Mouse (Mus musculus) liver, embryonic 15.5 days (tissue): ENCODE measurements around the gene Tas2r110. TPM values are rescaled to one million over a fixed set of nuclear protein-coding genes. Genes with fewer than 3 reads are reported as not detected.

ENCODE experiments used
- ATAC-seq: fragments of 200-750 bp; cut with Nextera tagmentation; 2 replicates; pipeline ENCODE4 v1.8.0; 2017; ENCODE audit warnings: moderate number of reproducible peaks, mild to moderate bottlenecking, moderate library complexity; ENCODE audit not compliant: insufficient read depth
- H3K27ac ChIP-seq: fragments of 300-500 bp; sonication (generic); replicated peaks from 2 replicates; pipeline ENCODE4 v1.5.1; 2015; ENCODE audit warnings: mild to moderate bottlenecking, inconsistent platforms
- H3K27me3 ChIP-seq: fragments of 300-500 bp; sonication (generic); 2 replicates; pipeline ENCODE4 v1.6.1; 2015; ENCODE audit warnings: mild to moderate bottlenecking, inconsistent platforms
- H3K36me3 ChIP-seq: fragments of 300-500 bp; sonication (generic); replicated peaks from 2 replicates; pipeline ENCODE4 v1.6.1; 2015; ENCODE audit warnings: moderate library complexity, mild to moderate bottlenecking, inconsistent platforms
- H3K4me1 ChIP-seq: fragments of 300-500 bp; sonication (generic); replicated peaks from 2 replicates; pipeline ENCODE4 v1.6.1; 2015; ENCODE audit warnings: inconsistent platforms
- H3K4me2 ChIP-seq: fragments of 300-500 bp; sonication (generic); 2 replicates; pipeline ENCODE4 v1.6.1; 2015; ENCODE audit warnings: moderate library complexity, mild to moderate bottlenecking, inconsistent platforms
- H3K4me3 ChIP-seq: fragments of 300-500 bp; sonication (generic); replicated peaks from 2 replicates; pipeline ENCODE4 v1.5.1; 2015; ENCODE audit warnings: mild to moderate bottlenecking, inconsistent platforms
- H3K9ac ChIP-seq: fragments of 300-500 bp; sonication (generic); 2 replicates; pipeline ENCODE4 v1.6.1; 2015; ENCODE audit warnings: moderate library complexity, mild to moderate bottlenecking, inconsistent platforms
- H3K9me3 ChIP-seq: fragments of 300-500 bp; sonication (generic); replicated peaks from 2 replicates; pipeline ENCODE4 v1.6.1; 2016; ENCODE audit warnings: inconsistent platforms
- WGBS: fragments of 180-500 bp; shearing (Covaris S2); methylation state at CpG from one replicate; pipeline ENCODE4 v1.1.7; 2015; ENCODE audit warnings: mixed read lengths; ENCODE audit not compliant: insufficient replicate concordance; 5-methylcytosine and 5-hydroxymethylcytosine counted together
- polyA plus RNA-seq: library from polyadenylated mRNA; unstranded; fragments of >200 nt; fragmentation: Nextera tagmentation; extraction: Ambion mirVana; gene quantifications from 2 replicates; pipeline ENCODE4 v1.2.1, GENCODE M21; 2015

Gene Tas2r110
- polyA plus RNA-seq, result not detected in 2 replicates

- Histone ChIP-seq H3K9ac (no peak within 1 kb of the TSS), H3K4me1 (no peaks in the 10 kb centered on the region), H3K4me2 (no peak within 1 kb of the TSS), H3K9me3 (no peaks in the 10 kb centered on the region), H3K27me3 (no peaks in the 10 kb centered on the region), H3K27ac (no peak within 1 kb of the TSS), H3K36me3 (no peaks in the 10 kb centered on the region), H3K4me3 (no peak within 1 kb of the TSS)
- no peak for ATAC-seq
Observed at GRCm38 (mm10) chr6:132867708-132868107, at the start of gene Tas2r110. TSS of gene Tas2r110 (plus strand) at chr6:132868008.

- H3K4me2 ChIP-seq, result no peak within 1 kb of the TSS
- H3K9me3 ChIP-seq, result no peaks in the 10 kb centered on the region
- no peak for ATAC-seq
- H3K27me3 ChIP-seq, result no peaks in the 10 kb centered on the region
- H3K27ac ChIP-seq, result no peak within 1 kb of the TSS
- no peak within 1 kb of the TSS for H3K9ac ChIP-seq
- no peaks in the 10 kb centered on the region for H3K36me3 ChIP-seq
- H3K4me1 ChIP-seq, result no peaks in the 10 kb centered on the region
- 61% methylated on average over 1 of the region's 1 CpGs for WGBS
- H3K4me3 ChIP-seq, result no peak within 1 kb of the TSS
Observed at GRCm38 (mm10) chr6:132846842-132847241, 21.0 kb upstream of the Tas2r110 start, which contains the start of gene Tas2r123. TSS of gene Tas2r123 (plus strand) at chr6:132847142.

- Histone ChIP-seq H3K4me1 (no peaks in the 10 kb centered on the region), H3K27me3 (no peaks in the 10 kb centered on the region), H3K36me3 (no peaks in the 10 kb centered on the region), H3K4me2 (no peak within 1 kb of the TSS), H3K27ac (no peak within 1 kb of the TSS), H3K9ac (no peak within 1 kb of the TSS), H3K4me3 (no peak within 1 kb of the TSS), H3K9me3 (no peaks in the 10 kb centered on the region)
- ATAC-seq, result no peak
- 50% methylated on average over 1 of the region's 1 CpGs for WGBS
Observed at GRCm38 (mm10) chr6:132855138-132855537, 12.7 kb upstream of the Tas2r110 start, which contains the start of gene Tas2r116. TSS of gene Tas2r116 (plus strand) at chr6:132855438.

GRCm38 (mm10) chr6:132892711-132893110, 24.9 kb downstream of the Tas2r110 start, which contains the start of gene Tas2r113:
TSS of gene Tas2r113 (plus strand) at chr6:132893011.
- H3K36me3 ChIP-seq, result no peaks in the 10 kb centered on the region
- no peak within 1 kb of the TSS for H3K9ac ChIP-seq
- no peak within 1 kb of the TSS for H3K4me3 ChIP-seq
- 43% methylated on average over 1 of the region's 1 CpGs for WGBS
- no peak within 1 kb of the TSS for H3K4me2 ChIP-seq
- no peak within 1 kb of the TSS for H3K27ac ChIP-seq
- no peaks in the 10 kb centered on the region for H3K4me1 ChIP-seq
- H3K27me3 ChIP-seq, result no peaks in the 10 kb centered on the region
- no peaks in the 10 kb centered on the region for H3K9me3 ChIP-seq
- no peak for ATAC-seq

GRCm38 (mm10) chr6:132909351-132909750, 41.5 kb downstream of the Tas2r110 start, which contains the start of gene Tas2r125:
TSS of gene Tas2r125 (plus strand) at chr6:132909651.
- no peak within 1 kb of the TSS for H3K9ac ChIP-seq
- ATAC-seq, result no peak
- H3K9me3 ChIP-seq, result no peaks in the 10 kb centered on the region
- no peaks in the 10 kb centered on the region for H3K27me3 ChIP-seq
- H3K4me3 ChIP-seq, result no peak within 1 kb of the TSS
- H3K4me2 ChIP-seq, result no peak within 1 kb of the TSS
- H3K36me3 ChIP-seq, result no peaks in the 10 kb centered on the region
- H3K4me1 ChIP-seq, result no peaks in the 10 kb centered on the region
- H3K27ac ChIP-seq, result no peak within 1 kb of the TSS
- WGBS, result 61% methylated on average over 3 of the region's 3 CpGs

Other genes starting within 250 kb of the Tas2r110 start
- gene A630073D07Rik, start 216.5 kb upstream of the Tas2r110 start, polyA plus RNA-seq, result not detected in 2 replicates
- not detected in 2 replicates for gene Tas2r120, start 211.1 kb upstream of the Tas2r110 start, polyA plus RNA-seq
- not detected in 2 replicates for gene Tas2r121, start 167.0 kb upstream of the Tas2r110 start, polyA plus RNA-seq
- gene Tas2r122, start 156.1 kb upstream of the Tas2r110 start, polyA plus RNA-seq, result not detected in 2 replicates
- not detected in 2 replicates for gene Tas2r115, start 130.0 kb upstream of the Tas2r110 start, polyA plus RNA-seq
- gene Tas2r124, start 113.3 kb upstream of the Tas2r110 start, polyA plus RNA-seq, result not detected in 2 replicates
- not detected in 2 replicates for gene Tas2r102, start 105.9 kb upstream of the Tas2r110 start, polyA plus RNA-seq
- not detected in 2 replicates for gene Tas2r136, start 89.8 kb upstream of the Tas2r110 start, polyA plus RNA-seq
- gene Tas2r117, start 65.2 kb upstream of the Tas2r110 start, polyA plus RNA-seq, result not detected in 2 replicates
- not detected in 2 replicates for gene Tas2r123, start 20.9 kb upstream of the Tas2r110 start, polyA plus RNA-seq
- gene Tas2r116, start 12.6 kb upstream of the Tas2r110 start, polyA plus RNA-seq, result not detected in 2 replicates
- gene Tas2r113, start 25.0 kb downstream of the Tas2r110 start, polyA plus RNA-seq, result not detected in 2 replicates
- not detected in 2 replicates for gene Tas2r125, start 41.6 kb downstream of the Tas2r110 start, polyA plus RNA-seq
- gene Tas2r129, start 83.1 kb downstream of the Tas2r110 start, polyA plus RNA-seq, result not detected in 2 replicates
- not detected in 2 replicates for gene Tas2r131, start 89.9 kb downstream of the Tas2r110 start, polyA plus RNA-seq
- gene Tas2r109, start 113.0 kb downstream of the Tas2r110 start, polyA plus RNA-seq, result not detected in 2 replicates
- gene Tas2r103, start 169.1 kb downstream of the Tas2r110 start, polyA plus RNA-seq, result not detected in 2 replicates
- gene Tas2r140, start 187.8 kb downstream of the Tas2r110 start, polyA plus RNA-seq, result not detected in 2 replicates
- gene Smim10l1, start 236.9 kb downstream of the Tas2r110 start, polyA plus RNA-seq, result 27.5 and 27.7 TPM in 2 replicates